Mouse (Mus musculus) liver, postnatal 0 days (tissue): ENCODE data around the gene Chrm5. TPM values are rescaled to one million over a fixed set of nuclear protein-coding genes. Genes with fewer than 3 reads are reported as not detected.
"Not testable (repeated sequence)": the region's sequence is repeated elsewhere in the genome, so short reads cannot be mapped to it uniquely, and the experiment has no call there.

Source experiments
- ATAC-seq: fragments of 200-750 bp; cut with Nextera tagmentation; 2 replicates; pipeline ENCODE4 v1.8.0; 2017; ENCODE audit warnings: mild to moderate bottlenecking, moderate library complexity
- DNase-seq: peaks from one replicate; pipeline ENCODE4 v3.0.0-alpha.2; 2016
- H3K27ac ChIP-seq: fragments of 300-500 bp; sonication (generic); 2 replicates; pipeline ENCODE4 v1.5.1; 2014; ENCODE audit warnings: antibody characterized with exemption, moderate library complexity, mild to moderate bottlenecking, low read depth
- H3K27me3 ChIP-seq: fragments of 300-500 bp; sonication (generic); 2 replicates; pipeline ENCODE4 v1.6.1; 2014; ENCODE audit warnings: low read length, control low read depth, mixed read lengths; ENCODE audit not compliant: insufficient read depth
- H3K36me3 ChIP-seq: fragments of 300-500 bp; sonication (generic); replicated peaks from 2 replicates; pipeline ENCODE4 v1.6.1; 2014; ENCODE audit warnings: mild to moderate bottlenecking, control low read depth, low read length, moderate library complexity, mixed read lengths; ENCODE audit not compliant: insufficient read depth
- H3K4me1 ChIP-seq: fragments of 300-500 bp; sonication (generic); 2 replicates; pipeline ENCODE4 v1.6.1; 2014; ENCODE audit warnings: antibody characterized with exemption, mild to moderate bottlenecking, control low read depth; ENCODE audit not compliant: insufficient read depth
- H3K4me2 ChIP-seq: fragments of 300-500 bp; sonication (generic); 2 replicates; pipeline ENCODE4 v1.6.1; 2014; ENCODE audit warnings: low read depth, mild to moderate bottlenecking, low read length, moderate library complexity, mixed read lengths
- H3K4me3 ChIP-seq: fragments of 300-500 bp; sonication (generic); 2 replicates; pipeline ENCODE4 v1.5.1; 2014; ENCODE audit warnings: low read depth, low read length
- H3K9ac ChIP-seq: fragments of 300-500 bp; sonication (generic); replicated peaks from 2 replicates; pipeline ENCODE4 v1.6.1; 2014; ENCODE audit warnings: mild to moderate bottlenecking, moderate library complexity
- H3K9me3 ChIP-seq: fragments of 300-500 bp; sonication (generic); 2 replicates; pipeline ENCODE4 v1.6.1; 2016; ENCODE audit warnings: mild to moderate bottlenecking, control low read depth, low read length, mixed read lengths
- CTCF ChIP-seq: sonication (generic); IDR thresholded peaks from 2 replicates; pipeline ENCODE4 v1.5.1; 2016; ENCODE audit warnings: antibody characterized with exemption, low read depth
- EP300 ChIP-seq: IDR thresholded peaks from 2 replicates; pipeline ENCODE4 v1.6.1; 2016; ENCODE audit warnings: antibody characterized with exemption, low read depth, mild to moderate bottlenecking
- WGBS: fragments of 180-500 bp; shearing (Covaris S2); extraction: QIAGEN DNeasy Blood & Tissue Kit; methylation state at CpG from one replicate; pipeline ENCODE4 v1.1.7; 2014; ENCODE audit not compliant: insufficient replicate concordance; 5-methylcytosine and 5-hydroxymethylcytosine counted together
- polyA plus RNA-seq: library from polyadenylated mRNA; unstranded; fragments of >200 nt; fragmentation: Nextera tagmentation; extraction: Ambion mirVana; gene quantifications from 2 replicates; pipeline ENCODE4 v1.2.1, GENCODE M21; 2015

Gene Chrm5
- polyA plus RNA-seq, 1 experiment from 2014 or later, result not detected

DNA sequence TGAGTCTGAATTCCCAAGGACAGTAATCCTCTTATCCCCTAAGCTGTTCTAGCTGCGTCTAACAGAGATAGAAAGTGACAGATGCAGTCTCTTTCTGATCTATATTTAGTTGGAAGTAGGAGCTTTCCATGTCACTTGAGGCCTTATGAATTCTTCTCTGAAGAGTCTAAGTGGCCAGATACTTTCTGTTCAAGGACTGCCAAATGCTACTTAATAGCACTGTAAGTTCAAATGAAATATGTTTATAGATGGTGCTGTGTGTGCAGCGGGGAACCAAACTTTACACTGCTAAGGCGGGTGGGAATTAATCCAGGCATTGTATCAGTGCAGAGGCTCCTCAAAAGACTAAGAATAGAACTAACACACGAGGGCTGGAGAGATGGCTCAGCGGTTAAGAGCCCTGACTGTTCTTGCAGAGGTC lies 9.6 kb downstream of the Chrm5 start:
- no peak overlapping the region for H3K4me3 ChIP-seq
- H3K9me3 ChIP-seq, result no peaks in the 10 kb centered on the region
- DNase-seq (no peak), ATAC-seq (no peak)
- no peaks in the 10 kb centered on the region for H3K27me3 ChIP-seq
- H3K4me1 ChIP-seq, result no peaks in the 10 kb centered on the region
- 83% methylated on average over 5 of the region's 5 CpGs for WGBS
- TF ChIP-seq EP300 (no peak), CTCF (no peak)
- H3K36me3 ChIP-seq, result peaks cover 31% of the 10 kb centered on the region
- no peak overlapping the region for H3K27ac ChIP-seq
- no peak overlapping the region for H3K9ac ChIP-seq
- no peak overlapping the region for H3K4me2 ChIP-seq

DNA sequence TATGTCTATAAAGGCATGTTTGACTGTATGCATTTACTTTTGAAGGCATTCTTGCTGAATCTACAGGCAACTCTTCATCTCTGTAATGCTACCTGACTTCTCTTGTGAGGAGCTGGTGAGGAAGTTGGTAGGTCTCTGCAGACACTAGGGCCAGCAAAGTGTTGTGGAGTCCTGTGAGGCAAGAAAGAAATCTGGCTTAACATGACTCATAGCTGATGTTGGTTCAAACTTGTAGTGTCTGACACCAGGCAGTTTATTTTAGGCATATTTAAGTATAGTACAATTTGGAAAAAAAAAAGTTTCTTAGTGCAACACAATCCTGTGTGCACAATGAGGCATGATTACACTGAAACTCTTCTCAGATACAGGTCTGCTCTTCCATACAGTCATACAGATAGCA lies 11.0 kb downstream of the Chrm5 start:
- Histone ChIP-seq H3K4me1 (no peaks in the 10 kb centered on the region), H3K27me3 (no peaks in the 10 kb centered on the region), H3K9me3 (no peaks in the 10 kb centered on the region), H3K4me2 (no peak overlapping the region), H3K9ac (no peak overlapping the region), H3K4me3 (no peak overlapping the region), H3K36me3 (peaks cover 35% of the 10 kb centered on the region), H3K27ac (no peak overlapping the region)
- TF ChIP-seq EP300 (no peak), CTCF (no peak)
- no peak for DNase-seq
- ATAC-seq, result no peak

DNA sequence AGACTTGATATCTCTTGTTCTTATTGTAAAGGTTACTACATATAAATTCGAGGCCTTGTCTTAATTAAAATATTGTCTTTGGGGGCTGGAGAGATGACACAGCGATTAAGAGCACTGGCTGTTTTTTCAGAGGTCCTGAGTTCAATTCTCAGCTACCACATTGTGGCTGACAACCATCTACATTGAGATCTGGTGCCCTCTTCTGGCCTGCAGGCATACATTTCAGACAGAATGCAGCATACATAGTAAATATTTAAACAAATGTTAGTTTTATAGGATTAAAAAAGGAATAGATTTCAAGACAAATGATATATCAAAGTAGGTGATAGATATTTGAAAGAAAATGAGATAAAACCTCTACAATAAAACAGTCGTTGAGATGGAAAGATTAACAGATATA lies 20.0 kb downstream of the Chrm5 start:
- no peak overlapping the region for H3K4me3 ChIP-seq
- no peak overlapping the region for H3K27ac ChIP-seq
- peaks cover 1% of the 10 kb centered on the region; the same call in 1 of the 2 replicates for H3K4me1 ChIP-seq
- no peaks in the 10 kb centered on the region for H3K27me3 ChIP-seq
- TF ChIP-seq CTCF, result no peak
- TF ChIP-seq EP300, result no peak
- no peak overlapping the region for H3K9ac ChIP-seq
- peaks cover 26% of the 10 kb centered on the region for H3K36me3 ChIP-seq
- DNase-seq (no peak), ATAC-seq (no peak)
- H3K4me2 ChIP-seq, result no peak overlapping the region
- WGBS, result 83% methylated on average over 3 of the region's 3 CpGs
- no peaks in the 10 kb centered on the region for H3K9me3 ChIP-seq

DNA sequence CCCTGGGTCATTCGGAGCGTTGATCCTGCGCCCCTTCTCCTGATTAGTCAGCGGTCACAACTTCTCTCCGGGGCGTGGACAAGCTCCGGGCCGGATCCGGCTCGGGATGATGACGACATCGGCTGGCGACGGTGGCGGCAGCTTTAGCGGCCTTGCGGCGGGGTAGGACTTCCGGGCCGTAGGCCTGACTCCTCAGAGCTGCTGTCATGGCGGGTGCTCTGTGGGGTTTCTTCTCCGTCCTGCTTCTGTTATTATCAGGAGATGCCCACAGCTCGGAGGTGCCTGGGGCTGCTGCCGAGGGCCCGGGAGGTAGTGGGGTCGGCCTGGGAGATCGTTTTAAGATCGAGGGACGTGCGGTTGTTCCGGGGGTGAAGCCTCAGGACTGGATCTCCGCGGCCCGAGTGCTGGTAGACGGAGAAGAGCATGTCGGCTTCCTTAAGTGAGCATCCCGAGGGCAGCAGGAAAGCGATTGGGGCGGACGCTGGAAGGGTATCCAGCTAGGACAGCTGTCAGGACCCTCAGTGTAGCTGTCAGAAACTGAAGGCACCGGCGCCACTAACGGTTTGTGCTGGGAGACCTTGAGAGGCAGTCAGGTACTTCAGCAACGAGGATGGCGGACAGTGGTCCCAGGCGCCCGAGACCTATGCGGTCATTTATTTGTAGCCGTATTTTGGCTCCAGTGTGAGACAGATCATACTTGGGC lies 25.6 kb downstream of the Chrm5 start, which contains the start of gene Emc7:
Emc7 (plus strand) TSS at position 136 of the 703 bp plus-strand sequence.
- DNase-seq (peak; percentile 99), ATAC-seq (peak; percentile 100)
- WGBS, result 1% methylated on average over 49 of the region's 49 CpGs
- Histone ChIP-seq H3K4me1 (peaks cover 3% of the 10 kb centered on the region; the same call in 1 of the 2 replicates), H3K27me3 (no peaks in the 10 kb centered on the region), H3K4me2 (peak within 1 kb of the TSS; percentile 79), H3K9me3 (no peaks in the 10 kb centered on the region), H3K4me3 (peak within 1 kb of the TSS; percentile 70), H3K27ac (peak within 1 kb of the TSS; percentile 78), H3K36me3 (peaks cover 2% of the 10 kb centered on the region; the same call in 1 of the 2 replicates), H3K9ac (peak within 1 kb of the TSS; percentile 79)
- no peak for TF ChIP-seq CTCF
- TF ChIP-seq EP300, result peak; percentile 30; the same call in 1 of the 2 replicates

DNA sequence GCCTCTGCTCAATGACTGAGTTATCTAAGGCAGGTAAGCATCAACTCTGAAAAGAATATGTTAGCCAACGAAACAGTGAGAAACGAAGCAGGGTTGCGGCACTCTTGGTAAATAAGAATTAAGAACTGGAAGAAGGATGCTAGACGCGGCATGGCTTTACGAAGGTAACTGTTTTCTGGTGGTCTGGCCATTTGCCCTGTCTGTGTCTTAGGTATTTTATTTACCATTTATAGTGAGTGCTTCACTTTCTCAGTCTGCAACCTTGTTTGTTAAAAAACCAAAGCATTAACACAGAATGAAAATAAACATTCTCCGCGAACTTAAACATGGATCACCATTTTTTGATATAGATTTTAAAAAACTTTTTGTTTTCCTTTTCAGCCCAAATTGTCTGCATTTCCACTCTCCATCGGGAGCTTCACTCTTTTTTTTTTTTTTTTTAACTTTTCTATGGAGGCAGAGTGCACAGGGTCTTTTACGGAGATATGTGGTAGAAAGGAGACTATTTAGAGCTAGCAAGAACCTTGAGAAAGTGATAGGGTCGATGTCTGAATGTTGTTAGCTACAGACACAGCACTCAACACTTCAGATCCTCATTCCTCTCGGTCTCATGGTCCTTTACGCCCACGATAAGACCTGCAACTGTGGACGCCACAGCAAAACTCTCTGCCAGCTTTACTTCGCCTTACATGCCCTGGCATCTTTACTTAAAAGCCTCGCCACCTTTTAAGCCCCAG lies 26.3 kb downstream of the Chrm5 start:
- ATAC-seq (no peak; the same call in 1 of the 2 replicates), DNase-seq (no peak)
- Histone ChIP-seq H3K9ac (peak overlapping the region; percentile 79), H3K9me3 (no peaks in the 10 kb centered on the region), H3K36me3 (no peaks in the 10 kb centered on the region), H3K4me3 (peak overlapping the region; percentile 70), H3K4me1 (peaks cover 3% of the 10 kb centered on the region; the same call in 1 of the 2 replicates), H3K4me2 (peak overlapping the region; percentile 68), H3K27me3 (no peaks in the 10 kb centered on the region), H3K27ac (peak overlapping the region; percentile 78)
- WGBS, result 28% methylated on average over 17 of the region's 17 CpGs
- TF ChIP-seq EP300 (no peak), CTCF (no peak)

DNA sequence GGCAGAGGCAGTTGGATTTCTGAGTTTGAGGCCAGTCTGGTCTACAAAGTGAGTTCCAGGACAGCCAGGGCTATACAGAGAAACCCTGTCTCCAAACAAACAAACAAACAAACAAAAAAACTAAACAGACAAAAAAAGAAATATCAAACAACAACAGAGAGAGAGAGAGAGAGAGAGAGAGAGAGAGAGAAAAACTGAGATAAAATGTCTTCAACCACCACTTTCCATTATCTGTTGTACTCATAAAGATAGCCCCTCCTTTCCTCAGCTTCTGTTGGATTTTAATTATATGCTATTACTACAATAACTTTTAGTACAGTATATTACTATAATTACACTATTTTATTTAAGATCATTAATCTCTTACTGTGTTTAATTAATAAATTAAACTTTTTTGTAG lies 28.1 kb downstream of the Chrm5 start:
- H3K9me3 ChIP-seq, H3K4me1 ChIP-seq, H3K36me3 ChIP-seq, H3K27me3 ChIP-seq, DNase-seq, H3K4me3 ChIP-seq, H3K4me2 ChIP-seq, H3K27ac ChIP-seq, H3K9ac ChIP-seq, ATAC-seq: not testable (repeated sequence)
